Mouse (Mus musculus) inflammation-experienced regulatory T-cells, adult 6 months (primary cell): ENCODE results near the gene Sorbs2. TPM values are rescaled to one million over a fixed set of nuclear protein-coding genes. Genes with fewer than 3 reads are reported as not detected.

Experiments
- ATAC-seq: one replicate; pipeline ENCODE4 v1.8.0; 2017
- polyA plus RNA-seq, 3 experiments: library from polyadenylated mRNA; unstranded; fragments of 100-300 nt; shearing (Covaris generic); gene quantifications; one replicate each; pipeline ENCODE4 v1.2.1; 2017

Gene Sorbs2
- polyA plus RNA-seq, 3 experiments from 2014 or later: 0.17 to 0.63 TPM; not detected in 1

DNA sequence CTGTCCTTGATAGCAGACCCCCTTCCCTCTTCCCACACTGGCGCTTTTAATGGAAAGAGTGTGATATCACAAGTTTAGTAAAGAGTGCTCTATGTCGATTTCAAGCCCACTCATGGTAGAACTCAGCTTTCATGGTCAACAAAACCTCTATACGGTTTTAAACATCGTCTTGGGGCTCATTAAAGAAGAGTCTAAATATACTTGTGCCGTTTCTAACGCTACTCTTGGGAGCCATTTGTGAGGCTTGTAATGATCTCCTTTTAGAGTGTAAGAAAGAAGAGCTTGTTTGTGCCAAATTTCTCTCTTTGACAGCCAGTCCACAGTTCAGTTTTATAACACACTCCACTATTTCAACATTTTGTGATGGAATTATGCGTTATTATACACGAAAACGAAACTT, 253.0 kb downstream of the Sorbs2 start:
- no peak for ATAC-seq

DNA sequence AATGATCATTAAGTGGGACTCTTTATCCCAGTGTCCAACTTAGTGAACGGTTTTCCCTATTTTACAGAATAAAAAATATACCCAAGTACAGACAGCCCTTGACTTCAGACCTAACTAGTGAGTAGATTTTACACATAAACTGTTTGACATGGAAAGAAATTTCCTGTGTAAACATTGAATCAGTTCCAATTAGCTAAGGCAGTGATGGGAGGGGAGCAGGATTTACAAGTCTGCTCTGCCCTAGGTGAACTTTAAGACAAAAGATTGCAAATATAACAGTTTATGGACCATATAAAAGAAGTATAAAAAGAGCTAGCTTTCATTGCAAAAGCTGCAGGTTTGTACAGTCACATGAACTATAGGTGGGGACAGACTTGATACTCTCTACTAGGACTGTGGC, 253.5 kb downstream of the Sorbs2 start:
- no peak for ATAC-seq

DNA sequence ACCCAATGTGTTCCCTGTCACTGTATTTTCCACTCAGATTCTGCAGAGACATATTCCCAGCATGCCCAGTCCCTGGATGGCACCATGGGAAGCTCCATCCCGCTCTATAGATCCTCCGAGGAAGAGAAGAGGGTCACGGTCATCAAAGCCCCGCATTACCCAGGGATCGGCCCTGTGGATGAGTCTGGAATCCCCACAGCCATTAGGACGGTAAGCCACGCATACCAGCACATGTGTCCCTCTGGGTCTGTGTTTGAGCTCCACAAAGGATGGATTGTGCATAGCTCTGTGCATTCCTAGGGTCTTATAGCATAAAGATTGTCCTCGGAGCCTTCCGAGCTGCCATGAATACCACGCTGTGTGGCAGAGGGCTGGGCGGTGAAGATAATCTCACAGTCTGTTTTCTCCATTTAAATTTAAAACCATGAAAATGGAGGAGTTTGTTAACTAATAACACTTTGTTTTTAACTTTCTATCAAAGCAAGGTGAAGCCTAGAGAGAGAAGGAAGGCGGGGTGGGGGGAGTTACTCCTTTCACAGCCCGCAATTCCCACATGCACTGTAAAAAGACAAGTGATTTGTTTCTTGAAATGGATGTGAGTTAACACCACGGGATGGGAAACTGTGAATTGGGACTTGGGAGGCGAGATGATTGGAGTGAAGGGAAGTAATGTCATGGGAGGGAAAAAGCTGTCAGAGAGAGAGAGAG, 255.5 kb downstream of the Sorbs2 start:
- ATAC-seq: no peak

DNA sequence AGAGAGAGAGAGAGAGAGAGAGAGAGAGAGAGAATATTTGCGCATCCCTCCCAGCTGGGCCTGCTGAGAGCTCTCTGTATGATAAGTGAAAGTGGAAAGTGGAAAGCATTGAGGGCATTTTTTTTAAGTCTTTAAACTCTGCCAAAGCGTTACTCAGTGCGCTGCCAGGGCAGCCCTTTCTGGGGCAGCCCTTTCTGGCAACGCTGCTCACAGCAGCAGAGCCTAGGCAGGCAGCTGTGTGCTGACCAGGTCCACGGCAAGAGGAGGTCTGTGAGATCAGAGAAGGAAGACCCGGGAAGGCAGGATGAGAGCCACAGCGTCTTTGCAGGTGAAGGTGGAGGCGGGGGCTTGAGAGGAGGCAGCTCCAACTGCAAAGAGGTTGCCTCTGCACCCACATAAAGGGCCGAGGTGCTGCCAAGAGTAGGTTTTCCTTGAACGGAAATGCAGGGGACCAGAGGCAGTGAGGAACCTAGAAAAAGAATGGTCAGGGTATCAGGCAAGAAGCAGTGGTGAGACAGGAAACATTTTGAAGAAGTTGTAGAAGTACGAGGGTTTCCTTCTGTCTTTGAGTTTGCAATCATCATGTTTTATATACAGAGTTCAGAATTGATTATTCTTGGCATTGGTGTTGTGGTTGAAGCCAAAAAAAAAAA, 256.2 kb downstream of the Sorbs2 start:
- no peak for ATAC-seq

DNA sequence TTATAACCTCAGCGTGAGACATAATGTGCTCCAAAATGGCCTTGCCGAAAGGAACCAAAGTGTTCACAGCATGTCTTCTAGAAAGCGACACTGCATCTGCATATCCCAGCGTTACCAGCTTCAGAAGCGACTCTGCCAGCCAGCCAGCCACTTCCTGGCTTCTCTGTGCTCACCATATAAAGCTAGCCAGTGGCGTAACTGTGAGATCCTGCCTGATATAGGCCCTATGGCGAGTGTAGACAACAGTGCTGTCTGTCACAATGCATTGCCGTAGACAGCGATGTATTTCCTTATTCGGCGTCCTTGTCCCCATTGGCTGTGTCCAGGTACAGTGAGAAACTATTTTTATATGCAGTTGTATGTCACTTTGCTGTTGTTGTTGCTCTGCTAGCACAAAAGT, 258.6 kb downstream of the Sorbs2 start:
- ATAC-seq: no peak

- no peak for ATAC-seq
Measured at GRCm38 (mm10) chr8:45774841-45775240, 267.3 kb downstream of the Sorbs2 start.

- no peak for ATAC-seq
Measured at GRCm38 (mm10) chr8:45775481-45775880, 267.9 kb downstream of the Sorbs2 start.

GRCm38 (mm10) chr8:45776366-45776765, 268.8 kb downstream of the Sorbs2 start:
- ATAC-seq: no peak

DNA sequence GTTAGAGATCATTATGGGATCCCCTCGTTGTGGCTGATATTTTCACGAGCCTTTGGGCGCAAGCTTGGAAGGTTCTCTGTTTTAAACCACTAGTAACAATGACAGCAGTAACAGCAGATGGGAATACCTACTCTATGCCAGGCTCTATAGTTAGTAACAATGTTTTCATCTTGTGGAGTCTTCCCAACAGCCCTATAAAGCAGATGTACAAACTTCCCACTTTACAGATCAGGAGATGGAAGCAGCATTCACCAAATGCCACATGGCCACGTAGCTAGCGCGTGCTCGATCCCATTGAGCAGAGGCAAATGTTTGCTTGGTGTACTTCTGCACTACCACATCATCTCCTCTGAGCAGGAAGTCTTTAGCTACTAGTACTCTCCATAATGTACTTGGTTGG, 269.4 kb downstream of the Sorbs2 start:
- no peak for ATAC-seq

DNA sequence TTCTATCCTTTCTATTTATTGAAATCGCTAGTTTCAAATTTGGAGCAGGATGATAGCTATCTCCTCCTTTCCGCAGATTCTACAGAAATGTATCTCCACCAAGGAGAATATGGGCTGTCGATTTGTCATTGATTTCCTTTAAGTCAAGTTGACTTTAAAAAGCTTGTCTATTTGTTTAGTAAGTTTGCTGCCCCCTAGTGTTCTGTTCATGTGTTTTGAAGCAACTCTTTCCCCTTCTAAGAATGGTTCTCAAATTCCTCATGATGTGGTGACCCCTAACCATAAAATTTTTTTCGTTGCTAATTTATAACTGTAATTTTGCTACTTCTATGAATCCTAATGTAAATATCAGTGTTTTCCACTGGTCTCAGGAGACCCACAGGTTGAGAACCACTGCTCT, 273.0 kb downstream of the Sorbs2 start:
- no peak for ATAC-seq

- no peak for ATAC-seq
Measured at GRCm38 (mm10) chr8:45788610-45789009, 281.0 kb downstream of the Sorbs2 start.

- no peak for ATAC-seq
Measured at GRCm38 (mm10) chr8:45794847-45795246, 287.3 kb downstream of the Sorbs2 start.

GRCm38 (mm10) chr8:45796331-45796740, 288.7 kb downstream of the Sorbs2 start:
- ATAC-seq: no peak

DNA sequence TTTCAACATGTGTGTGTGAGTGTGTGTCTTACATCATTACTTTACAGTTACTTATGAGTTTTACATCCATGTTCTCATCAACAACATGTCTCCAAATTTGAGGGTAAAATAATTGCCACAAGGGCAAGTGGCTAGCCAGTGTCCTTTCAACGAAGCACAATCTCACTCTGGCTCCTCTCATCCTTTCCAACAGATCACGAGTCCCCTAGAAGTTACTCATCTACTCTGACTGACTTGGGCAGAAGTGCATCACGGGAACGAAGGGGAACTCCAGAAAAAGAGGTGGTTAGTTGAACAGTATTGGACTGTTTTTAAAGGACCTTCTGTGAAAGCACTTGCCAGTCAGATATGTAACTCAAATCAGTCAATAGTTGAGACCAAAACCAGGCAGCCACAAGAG, 291.9 kb downstream of the Sorbs2 start:
- no peak for ATAC-seq

GRCm38 (mm10) chr8:45808597-45808996, 301.0 kb downstream of the Sorbs2 start:
- no peak for ATAC-seq

DNA sequence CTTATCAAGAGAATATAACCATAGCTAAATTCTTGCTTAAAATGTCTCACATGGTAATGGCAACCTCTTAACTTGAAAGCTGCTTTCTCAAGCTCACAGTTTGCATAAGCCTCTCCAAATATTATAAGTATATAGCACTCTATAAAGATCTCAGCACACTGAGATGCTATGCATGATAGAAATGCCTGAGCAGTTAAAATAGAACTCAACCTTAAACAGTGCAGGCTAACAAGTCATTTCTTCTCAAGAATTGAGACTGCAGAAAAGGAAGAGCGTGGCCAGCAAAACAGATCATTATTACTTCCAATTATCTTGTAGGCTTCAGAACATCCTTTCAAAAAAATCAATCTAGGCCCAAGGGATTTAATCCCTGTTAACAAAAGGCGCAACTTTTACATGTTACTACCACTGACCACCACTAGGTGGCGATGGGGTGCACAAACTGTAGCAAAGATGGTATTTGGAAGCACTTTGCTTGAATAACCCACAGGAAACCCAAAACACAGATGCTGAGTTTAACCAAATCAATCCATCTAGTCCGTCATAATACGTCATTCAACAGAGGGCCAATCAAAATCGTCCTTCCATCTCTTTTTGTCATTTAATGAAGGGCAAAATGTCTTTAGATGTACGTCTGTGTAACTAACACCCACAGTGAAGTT, 309.3 kb downstream of the Sorbs2 start:
- ATAC-seq: no peak

GRCm38 (mm10) chr8:45821650-45822049, 314.1 kb downstream of the Sorbs2 start:
- no peak for ATAC-seq

- no peak for ATAC-seq
Measured at GRCm38 (mm10) chr8:45829985-45830548, 322.5 kb downstream of the Sorbs2 start.

GRCm38 (mm10) chr8:45833896-45834295, 326.3 kb downstream of the Sorbs2 start:
- no peak for ATAC-seq

DNA sequence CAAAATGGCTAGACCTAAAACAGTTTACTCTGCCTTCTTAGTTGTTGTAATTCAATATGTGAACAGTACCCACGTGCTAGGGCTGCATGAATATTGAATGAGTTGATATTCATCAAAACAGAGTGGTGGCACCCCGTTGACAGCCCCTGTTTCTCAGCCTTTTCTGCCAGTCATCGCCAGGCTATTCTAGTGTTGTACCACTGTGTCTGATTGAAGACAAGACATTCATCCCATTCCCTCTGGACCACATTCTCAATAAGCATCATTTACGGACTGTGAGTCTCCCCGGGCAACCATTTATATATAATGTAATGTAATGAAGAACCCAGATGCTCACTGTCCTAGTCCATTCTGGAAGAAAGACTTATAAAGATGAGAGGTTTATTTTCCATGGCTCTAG, 335.7 kb downstream of the Sorbs2 start:
- ATAC-seq: no peak

GRCm38 (mm10) chr8:45844097-45844885, 336.7 kb downstream of the Sorbs2 start:
- ATAC-seq: no peak

DNA sequence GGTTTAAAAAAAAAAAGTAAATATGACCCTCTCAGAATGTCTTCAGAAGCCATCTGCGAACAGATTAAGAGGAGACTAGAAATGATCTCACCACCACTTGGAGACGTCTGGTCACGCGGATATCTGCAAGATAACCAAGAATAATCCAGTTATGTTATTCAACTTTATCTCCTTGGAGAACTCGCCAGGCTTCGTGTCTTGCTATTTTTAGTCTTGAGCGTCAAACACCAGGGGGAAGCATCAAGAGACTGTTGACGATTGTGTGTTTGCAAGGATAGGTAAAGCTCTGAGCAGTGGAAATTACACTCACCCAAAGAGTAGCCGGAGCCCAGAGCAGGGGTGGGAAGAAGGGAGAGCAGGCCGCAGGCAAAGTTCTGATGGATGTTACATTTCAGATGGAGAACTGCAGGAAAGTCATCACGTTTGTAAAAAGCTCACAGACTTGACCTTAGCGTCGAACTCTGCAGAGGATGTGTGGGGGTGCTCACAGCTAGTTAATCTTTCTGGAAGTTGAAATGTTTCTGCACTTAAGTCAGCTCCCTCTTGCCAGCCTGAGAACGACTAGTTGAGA, 337.4 kb downstream of the Sorbs2 start:
- ATAC-seq: no peak
